In genomic region chr16:95597578-95597951, GRCm38 (mm10) we compare ENCODE assay signal across 18 mouse cellular contexts. TPM values are rescaled to one million over a fixed set of nuclear protein-coding genes. Genes with fewer than 3 reads are reported as not detected.
DNase-seq lines count a peak whose midpoint lies in the region; ATAC-seq lines count a peak whose summit lies in the region.
"Had no signal": no experiment of that assay in that cellular context is flagged by ENCODE, and none has a peak within 500 bp of the region (broad histone marks: within the 10 kb centered on the region; RNA-seq: fewer than 3 reads in every experiment).

No protein-coding gene starts in this region.

- no peaks in the 10 kb centered on the region for H3K9me3 ChIP-seq in hindbrain, embryonic 14.5 days (ENCODE audit: control insufficient read depth, low read length)
- no peaks in the 10 kb centered on the region for H3K9me3 ChIP-seq in hindbrain, embryonic 10.5 days
- H3K9me3 ChIP-seq in lung, embryonic 16.5 days (ENCODE audit: control insufficient read depth, low read length), result no peaks in the 10 kb centered on the region
- no peaks in the 10 kb centered on the region for H3K9me3 ChIP-seq in limb, embryonic 15.5 days
- H3K9me3 ChIP-seq: intestine, embryonic 15.5 days; liver, embryonic 15.5 days had no signal

- 47% methylated on average over 7 of the region's 7 CpGs for WGBS in hindbrain, embryonic 14.5 days
- 69% methylated on average over 7 of the region's 7 CpGs for WGBS in hindbrain, embryonic 10.5 days
- 32% methylated on average over 7 of the region's 7 CpGs for WGBS in lung, embryonic 16.5 days
- 35% methylated on average over 7 of the region's 7 CpGs for WGBS in limb, embryonic 15.5 days

- 0 out of 2 replicates have a peak, but pooled peaks cover 10% of the 10 kb centered on the region for H3K4me1 ChIP-seq in hindbrain, embryonic 14.5 days (replicated peaks; ENCODE audit: control insufficient read depth, insufficient read depth, low read length)
- H3K4me1 ChIP-seq in hindbrain, embryonic 10.5 days (replicated peaks), result peaks cover 22% of the 10 kb centered on the region
- peaks cover 16% of the 10 kb centered on the region; the same call in 1 of the 2 replicates for H3K4me1 ChIP-seq in lung, embryonic 16.5 days (replicated peaks; ENCODE audit: control insufficient read depth, insufficient read depth, low read length)
- peaks cover 25% of the 10 kb centered on the region for H3K4me1 ChIP-seq in limb, embryonic 15.5 days
- H3K4me1 ChIP-seq: intestine, embryonic 15.5 days; liver, embryonic 15.5 days had no signal

- no peak overlapping the region for H3K9ac ChIP-seq in hindbrain, embryonic 14.5 days
- H3K9ac ChIP-seq in lung, embryonic 16.5 days (ENCODE audit: low read length), result no peak overlapping the region
- H3K9ac ChIP-seq in limb, embryonic 15.5 days, result no peak overlapping the region
- H3K9ac ChIP-seq: intestine, embryonic 15.5 days; liver, embryonic 15.5 days had no signal

- DNase-seq in hindbrain, embryonic 14.5 days (ENCODE audit: low spot score), result no peak
- no peak for DNase-seq in hindbrain, embryonic 10.5 days (ENCODE audit: low spot score)
- no peak for DNase-seq in lung, postnatal 4 days
- peak; percentile 23 for DNase-seq in brain, adult 2 months (ENCODE audit: low read depth, low spot score)
- DNase-seq in heart, adult 11 months, result no peak
- no peak for DNase-seq in gastrocnemius, postnatal 25 days
- DNase-seq: adrenal gland, postnatal 10 days; B cell, adult 2 months; heart, adult 2 months; heart, postnatal 10 days; kidney, postnatal 10 days; right cerebral cortex, adult 18-20 months; thymus, adult 2 months had no signal

- peak; percentile 64; the same call in 1 of the 2 replicates for ATAC-seq in hindbrain, embryonic 14.5 days (ENCODE audit: low FRiP score)
- ATAC-seq in lung, embryonic 16.5 days (ENCODE audit: low read depth), result peak; percentile 30; the same call in 1 of the 2 replicates
- ATAC-seq in limb, embryonic 15.5 days (ENCODE audit: insufficient number of reproducible peaks, low FRiP score, low TSS enrichment, low read depth), result no peak
- ATAC-seq: intestine, embryonic 15.5 days had no signal

- no peak overlapping the region for H3K4me3 ChIP-seq in hindbrain, embryonic 14.5 days (replicated peaks; ENCODE audit: low read length)
- H3K4me3 ChIP-seq in hindbrain, embryonic 10.5 days, result no peak overlapping the region
- no peak overlapping the region for H3K4me3 ChIP-seq in lung, embryonic 16.5 days (ENCODE audit: low read length)
- no peak overlapping the region for H3K4me3 ChIP-seq in limb, embryonic 15.5 days
- H3K4me3 ChIP-seq: heart, adult 2 months; intestine, embryonic 15.5 days; liver, embryonic 15.5 days; megakaryocyte, embryonic 14.5 days had no signal

- H3K27ac ChIP-seq in hindbrain, embryonic 14.5 days, result no peak overlapping the region
- H3K27ac ChIP-seq in hindbrain, embryonic 10.5 days, result no peak overlapping the region
- H3K27ac ChIP-seq in lung, embryonic 16.5 days (ENCODE audit: low read length), result peak overlapping the region; percentile 53
- peak overlapping the region; percentile 65; the same call in 1 of the 2 replicates for H3K27ac ChIP-seq in limb, embryonic 15.5 days
- H3K27ac ChIP-seq: heart, adult 2 months; intestine, embryonic 15.5 days; liver, embryonic 15.5 days had no signal

- H3K4me2 ChIP-seq in hindbrain, embryonic 14.5 days (replicated peaks), result no peak overlapping the region
- peak overlapping the region; percentile 7; the same call in 1 of the 2 replicates for H3K4me2 ChIP-seq in lung, embryonic 16.5 days (ENCODE audit: low read depth, low read length)
- no peak overlapping the region for H3K4me2 ChIP-seq in limb, embryonic 15.5 days
- H3K4me2 ChIP-seq: intestine, embryonic 15.5 days; liver, embryonic 15.5 days had no signal

- H3K27me3 ChIP-seq in hindbrain, embryonic 14.5 days (ENCODE audit: control insufficient read depth, insufficient read depth, low read length), result no peaks in the 10 kb centered on the region
- H3K27me3 ChIP-seq in hindbrain, embryonic 10.5 days (ENCODE audit: insufficient read depth, poor library complexity, severe bottlenecking), result no peaks in the 10 kb centered on the region
- no peaks in the 10 kb centered on the region for H3K27me3 ChIP-seq in lung, embryonic 16.5 days (ENCODE audit: control insufficient read depth, insufficient read depth, low read depth, low read length)
- no peaks in the 10 kb centered on the region for H3K27me3 ChIP-seq in limb, embryonic 15.5 days
- H3K27me3 ChIP-seq: intestine, embryonic 15.5 days; liver, embryonic 15.5 days had no signal

- H3K36me3 ChIP-seq in hindbrain, embryonic 14.5 days (replicated peaks; ENCODE audit: control insufficient read depth, insufficient read depth), result no peaks in the 10 kb centered on the region
- H3K36me3 ChIP-seq in hindbrain, embryonic 10.5 days, result no peaks in the 10 kb centered on the region
- H3K36me3 ChIP-seq in lung, embryonic 16.5 days (ENCODE audit: control insufficient read depth, insufficient read depth, low read length), result no peaks in the 10 kb centered on the region
- H3K36me3 ChIP-seq in limb, embryonic 15.5 days, result no peaks in the 10 kb centered on the region
- H3K36me3 ChIP-seq: intestine, embryonic 15.5 days; liver, embryonic 15.5 days had no signal

RNA-seq across cellular contexts. Expression of gene Erg, which starts 11.2 kb away (rescaled TPM):
- polyA plus RNA-seq in hindbrain, embryonic 14.5 days (2014; fragmentation: Nextera tagmentation; extraction: Ambion mirVana), result 0.98 and 1.7 TPM in 2 replicates
- 2.1 and 2.2 TPM in 2 replicates for polyA plus RNA-seq in hindbrain, embryonic 10.5 days (2016; fragmentation: Nextera tagmentation; extraction: Ambion mirVana)
- polyA plus RNA-seq in lung, embryonic 16.5 days (2015; fragmentation: Nextera tagmentation; extraction: Ambion mirVana), result 11.7 and 11.9 TPM in 2 replicates
- 22.9 and 26.2 TPM in 2 replicates for polyA plus RNA-seq in limb, embryonic 15.5 days (2015; fragmentation: Nextera tagmentation; extraction: Ambion mirVana)
- 10 to 100 TPM in 1 of 2 experiments, 1 to 10 TPM in 1; 9.8 to 12.3 TPM for total RNA-seq in gastrocnemius, postnatal 25 days (2021)

Comparison
In these comparisons a context has a peak if more than half of its experiments do, and no peak if none do; other contexts are left out.
1. H3K27ac ChIP-seq: peak in lung, embryonic 16.5 days (single experiment) and limb, embryonic 15.5 days (single experiment); none in hindbrain, embryonic 14.5 days (single experiment) and hindbrain, embryonic 10.5 days (single experiment).